Mouse (Mus musculus): ENCODE measurements around the gene Gmps. TPM values are rescaled to one million over a fixed set of nuclear protein-coding genes. Genes with fewer than 3 reads are reported as not detected.

The Gmps gene
- 14.6 and 16.6 TPM in 2 replicates for total RNA-seq (2017)

DNA sequence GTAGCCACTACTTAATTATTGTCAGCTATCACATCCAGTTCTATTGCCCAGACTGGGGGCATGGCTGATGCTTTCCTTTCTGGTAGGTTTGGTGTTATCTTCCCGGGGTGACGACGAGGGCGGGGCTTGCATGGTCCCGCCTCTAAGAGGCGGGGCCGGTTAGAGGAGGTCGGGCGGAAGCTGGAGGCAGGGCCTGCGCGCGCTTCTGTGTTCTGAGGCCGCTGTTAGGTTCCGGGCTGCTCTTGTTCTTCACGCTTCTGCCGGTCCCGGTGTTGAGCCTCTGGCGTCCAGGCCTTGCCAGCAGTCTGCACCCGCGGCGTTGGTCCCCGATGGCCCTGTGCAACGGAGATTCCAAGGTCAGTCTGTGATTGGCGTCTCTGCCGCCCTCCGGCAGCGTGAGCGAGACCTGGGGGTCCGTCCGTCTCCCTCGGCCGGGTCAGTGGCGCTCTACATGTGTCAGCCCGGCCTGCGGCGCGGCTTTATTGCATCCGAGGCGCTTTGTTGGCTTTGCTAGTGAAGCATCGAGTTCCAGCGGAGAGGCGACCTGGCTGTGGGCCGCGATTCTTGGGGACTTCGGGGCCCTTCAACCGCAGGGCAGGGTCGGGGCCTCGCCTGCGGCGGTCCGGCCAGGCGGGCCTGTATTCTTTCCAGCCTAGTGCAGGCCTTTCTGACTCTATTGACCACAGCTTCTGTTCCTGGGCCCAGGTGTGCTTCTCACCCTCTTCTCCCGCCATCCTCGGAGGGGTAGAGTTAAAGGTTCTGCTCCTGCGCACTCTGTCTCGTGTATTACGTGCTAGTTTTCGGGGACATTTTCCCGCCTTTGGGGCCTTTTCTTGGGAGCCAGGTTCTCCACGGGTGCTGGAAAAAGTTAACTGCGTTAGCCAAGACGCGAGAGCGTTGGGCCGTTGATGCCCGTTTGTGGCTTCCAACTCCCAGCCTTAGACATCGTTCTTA, at the start of gene Gmps:
Gene Gmps, plus strand, starts transcription at position 152 of the 954 bp plus-strand sequence.
- peak; percentile 100 for ATAC-seq (ENCODE audit: extremely low read depth, insufficient number of reproducible peaks, low FRiP score, poor library complexity, severe bottlenecking)

GRCm38 (mm10) chr3:63928878-63929859, 46.7 kb upstream of the Gmps start, which contains the start of gene E130311K13Rik:
E130311K13Rik (minus strand) TSS chr3:63929472.
- peak; percentile 85 for ATAC-seq (ENCODE audit: extremely low read depth, insufficient number of reproducible peaks, low FRiP score, poor library complexity, severe bottlenecking)

GRCm38 (mm10) chr3:63938928-63939327, 37.0 kb upstream of the Gmps start:
- ATAC-seq (ENCODE audit: extremely low read depth, insufficient number of reproducible peaks, low FRiP score, poor library complexity, severe bottlenecking): no peak

GRCm38 (mm10) chr3:63941204-63941850, 34.6 kb upstream of the Gmps start:
- ATAC-seq (ENCODE audit: extremely low read depth, insufficient number of reproducible peaks, low FRiP score, poor library complexity, severe bottlenecking): no peak

GRCm38 (mm10) chr3:63949837-63950236, 26.1 kb upstream of the Gmps start:
- ATAC-seq (ENCODE audit: extremely low read depth, insufficient number of reproducible peaks, low FRiP score, poor library complexity, severe bottlenecking): no peak

DNA sequence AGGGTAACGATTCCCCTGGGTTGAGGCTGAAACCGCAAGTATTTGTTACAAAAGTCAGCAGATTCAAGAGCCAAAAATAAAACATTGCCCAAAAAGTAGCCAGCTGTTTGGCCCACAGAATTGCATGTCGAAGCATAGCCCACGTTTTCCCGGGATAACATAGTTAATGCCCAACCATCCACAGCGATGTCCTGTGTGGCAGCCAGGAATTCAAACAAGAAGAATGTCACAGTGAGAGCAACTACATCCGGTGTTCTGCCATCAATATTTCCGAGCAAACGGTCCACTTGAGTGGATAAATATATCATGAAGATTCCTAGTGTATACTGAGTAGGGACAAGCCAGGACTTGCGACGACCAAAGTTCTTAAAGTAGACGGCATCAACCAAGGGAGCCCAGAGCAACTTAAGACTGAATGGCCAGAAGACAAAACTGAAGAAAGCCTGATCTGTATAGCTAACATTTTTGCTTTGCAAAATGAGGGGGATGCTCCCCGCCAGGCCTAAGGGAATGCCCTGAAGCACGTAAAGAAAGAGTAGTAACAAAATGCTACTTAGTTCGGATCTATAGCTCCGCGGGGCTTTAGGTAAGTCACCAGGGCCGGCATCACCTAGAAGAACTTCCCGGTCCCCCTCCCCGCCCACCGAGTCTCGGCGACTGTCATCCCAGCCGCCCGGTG, 12.3 kb upstream of the Gmps start:
- no peak for ATAC-seq (ENCODE audit: extremely low read depth, insufficient number of reproducible peaks, low FRiP score, poor library complexity, severe bottlenecking)

DNA sequence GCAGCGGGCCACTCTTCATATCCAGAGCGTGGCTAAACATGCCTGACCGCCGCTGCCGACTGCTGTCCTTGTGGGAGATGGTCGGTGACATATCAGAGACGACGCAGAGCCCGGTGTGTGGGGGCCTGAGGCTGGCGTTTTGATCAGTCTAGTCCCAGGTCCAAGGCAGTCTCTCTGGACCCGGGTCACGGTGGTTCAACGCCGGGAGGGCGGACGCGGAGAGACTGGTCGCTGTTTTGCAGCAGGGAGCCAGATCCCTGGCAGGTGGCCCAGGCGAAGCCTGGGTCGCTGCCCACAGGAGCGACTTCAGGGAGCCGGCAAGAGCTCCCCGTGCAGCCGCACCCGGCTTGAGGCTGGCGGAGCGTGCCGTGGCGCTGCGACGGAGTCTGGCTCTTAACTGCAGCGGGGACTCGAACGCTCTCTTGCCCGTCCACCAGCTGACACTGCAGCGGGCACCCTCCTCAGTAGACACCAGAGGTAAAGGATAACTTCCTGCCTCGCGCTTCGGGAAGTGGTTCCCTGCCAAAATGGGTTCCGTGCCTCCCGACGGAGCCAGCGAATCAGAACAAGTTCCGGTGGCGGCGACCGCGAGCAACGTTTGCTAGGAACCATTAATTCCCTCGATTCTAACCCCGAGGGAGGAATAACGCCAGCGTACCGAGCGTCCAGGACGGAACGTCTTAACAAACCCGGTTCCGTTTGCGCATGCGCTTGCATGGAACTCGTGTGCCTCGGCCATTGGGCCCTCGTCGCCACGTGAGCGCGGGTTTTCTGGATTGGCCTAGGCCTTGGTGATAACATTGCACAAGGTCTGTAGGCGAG, 11.6 kb upstream of the Gmps start, which contains the start of gene Slc33a1:
Gene Slc33a1, minus strand, starts transcription at position 669 of the 822 bp plus-strand sequence.
- peak; percentile 96 for ATAC-seq (ENCODE audit: extremely low read depth, insufficient number of reproducible peaks, low FRiP score, poor library complexity, severe bottlenecking)

- no peak for ATAC-seq (ENCODE audit: extremely low read depth, insufficient number of reproducible peaks, low FRiP score, poor library complexity, severe bottlenecking)
These were observed 11.0 kb upstream of the Gmps start for GRCm38 (mm10) chr3:63964922-63965249.

GRCm38 (mm10) chr3:63965929-63966328, 10.0 kb upstream of the Gmps start:
- no peak for ATAC-seq (ENCODE audit: extremely low read depth, insufficient number of reproducible peaks, low FRiP score, poor library complexity, severe bottlenecking)

DNA sequence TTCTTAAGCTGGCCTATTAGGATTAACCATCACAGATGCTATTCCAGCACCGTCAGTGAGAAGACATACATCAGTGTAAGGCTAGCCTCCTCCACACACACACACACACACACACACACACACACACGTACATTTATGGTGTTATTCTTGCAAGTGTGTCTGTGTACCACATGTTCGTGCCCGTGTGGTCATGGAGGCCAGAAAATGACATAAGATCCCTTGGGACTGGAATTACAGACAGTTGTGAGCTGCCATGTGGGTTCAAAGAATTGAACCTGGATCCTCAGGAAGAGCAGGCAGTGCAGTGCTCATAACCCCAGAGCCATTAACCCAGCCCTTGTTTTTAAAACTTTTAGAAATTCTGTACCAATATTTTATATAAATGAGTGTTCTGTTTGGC, 2.0 kb downstream of the Gmps start:
- ATAC-seq (ENCODE audit: extremely low read depth, insufficient number of reproducible peaks, low FRiP score, poor library complexity, severe bottlenecking): no peak

GRCm38 (mm10) chr3:63986656-63987055, 10.8 kb downstream of the Gmps start:
- no peak for ATAC-seq (ENCODE audit: extremely low read depth, insufficient number of reproducible peaks, low FRiP score, poor library complexity, severe bottlenecking)

GRCm38 (mm10) chr3:63988722-63989440, 13.0 kb downstream of the Gmps start:
- ATAC-seq (ENCODE audit: extremely low read depth, insufficient number of reproducible peaks, low FRiP score, poor library complexity, severe bottlenecking): no peak

DNA sequence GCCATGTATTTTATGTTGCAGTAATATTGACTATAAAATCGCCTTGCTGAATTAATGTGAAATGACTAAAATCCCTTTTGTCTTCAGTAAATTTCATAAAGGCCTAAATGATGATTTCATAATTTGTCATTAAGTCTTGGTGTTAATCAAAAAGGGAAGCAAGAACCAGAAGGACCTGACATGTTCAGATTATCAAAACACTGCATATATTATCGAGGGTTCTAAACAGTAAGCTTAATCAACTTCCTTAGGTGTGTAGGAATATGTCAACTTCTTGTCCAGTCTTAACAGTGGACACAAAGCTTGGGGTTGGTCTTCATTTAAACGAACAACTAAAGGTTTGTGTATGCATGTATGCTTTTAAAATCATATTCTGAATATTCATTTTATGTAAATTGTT, 45.5 kb downstream of the Gmps start:
- ATAC-seq (ENCODE audit: extremely low read depth, insufficient number of reproducible peaks, low FRiP score, poor library complexity, severe bottlenecking): no peak

DNA sequence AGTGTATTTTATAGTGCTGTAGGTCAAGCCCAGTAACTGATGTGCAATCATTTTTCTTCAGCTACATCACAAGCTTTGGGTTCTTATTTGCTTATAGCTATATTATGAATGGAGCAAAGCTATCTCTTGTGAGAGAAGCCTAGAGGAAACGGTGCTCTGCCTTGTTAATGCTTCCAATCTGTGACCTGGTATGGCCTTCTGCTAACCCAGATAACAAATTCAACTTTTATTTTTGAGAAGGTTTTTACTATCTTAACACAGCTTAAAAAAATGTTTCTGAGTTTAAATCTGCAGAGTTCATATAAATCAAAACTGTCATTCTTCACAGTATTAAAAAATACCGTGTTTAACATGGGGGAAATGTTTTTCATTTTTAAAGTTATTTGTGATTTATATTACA, 46.0 kb downstream of the Gmps start:
- no peak for ATAC-seq (ENCODE audit: extremely low read depth, insufficient number of reproducible peaks, low FRiP score, poor library complexity, severe bottlenecking)

GRCm38 (mm10) chr3:64029846-64030245, 53.9 kb downstream of the Gmps start:
- no peak for ATAC-seq (ENCODE audit: extremely low read depth, insufficient number of reproducible peaks, low FRiP score, poor library complexity, severe bottlenecking)

DNA sequence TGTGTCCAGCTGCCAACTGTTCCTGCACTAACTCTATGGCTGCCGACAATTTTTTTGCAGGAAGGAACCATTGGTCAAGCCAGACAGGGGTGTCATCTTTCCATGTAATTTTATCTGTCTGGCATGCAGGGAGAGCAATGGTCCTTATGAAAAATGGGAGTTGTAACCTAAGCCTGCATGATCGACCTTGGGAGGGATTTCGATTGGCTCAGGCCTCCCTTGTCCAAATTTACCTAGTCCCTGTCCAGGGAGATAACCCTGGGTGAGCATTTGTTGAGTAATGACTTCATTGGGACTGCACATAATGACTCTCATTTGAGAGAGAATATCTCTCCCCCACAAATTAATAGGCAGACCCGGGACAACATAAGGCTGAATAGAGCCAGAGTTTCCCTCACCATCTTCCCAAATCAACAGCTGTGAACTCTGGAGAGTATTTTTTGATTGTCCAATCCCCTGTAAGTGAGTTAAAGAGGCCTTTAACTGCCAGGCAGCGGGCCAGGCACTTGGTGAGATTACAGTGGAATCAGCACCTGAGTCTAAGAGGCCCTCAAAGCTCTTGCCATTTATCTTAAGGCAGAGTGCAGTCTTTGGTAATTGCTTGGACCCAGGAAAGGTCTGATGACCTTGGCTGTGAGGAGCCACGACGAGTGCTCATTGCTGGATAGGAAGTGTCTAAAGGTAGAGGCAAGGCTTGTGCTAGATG, 62.4 kb downstream of the Gmps start:
- ATAC-seq (ENCODE audit: extremely low read depth, insufficient number of reproducible peaks, low FRiP score, poor library complexity, severe bottlenecking): no peak
